Mouse (Mus musculus) brain, embryonic 14.5 days (tissue): ENCODE measurements around the gene Vmo1. TPM values are rescaled to one million over a fixed set of nuclear protein-coding genes. Genes with fewer than 3 reads are reported as not detected.
A peak's percentile ranks its signal among the peaks of the same experiment; 100 is the strongest.
"Not testable (repeated sequence)": the region's sequence is repeated elsewhere in the genome, so short reads cannot be mapped to it uniquely, and the experiment has no call there.

ENCODE experiments used
- DNase-seq: peaks from one replicate; pipeline ENCODE4 v3.0.0-alpha.2; 2011; ENCODE audit warnings: low read depth
- CTCF ChIP-seq: fragments of 200-500 bp; IDR thresholded peaks from 2 replicates; pipeline ENCODE4 v1.5.1; 2012; ENCODE audit warnings: inconsistent platforms, mild to moderate bottlenecking, moderate library complexity, borderline replicate concordance; ENCODE audit not compliant: insufficient read depth, insufficient read length; ENCODE audit errors: extremely low read depth
- POLR2A ChIP-seq: fragments of 200-500 bp; IDR thresholded peaks from 2 replicates; pipeline ENCODE4 v1.6.1; 2012; ENCODE audit warnings: mild to moderate bottlenecking, inconsistent platforms, borderline replicate concordance; ENCODE audit not compliant: poor library complexity, insufficient read depth, insufficient read length, severe bottlenecking; ENCODE audit errors: extremely low read depth
- polyA plus RNA-seq: library from polyadenylated mRNA; depleted of rRNA; stranded (reverse); fragments of >200 nt; gene quantifications from 2 replicates; pipeline ENCODE4 v1.2.3, GENCODE M21; 2012

Vmo1 gene
- polyA plus RNA-seq, 1 experiment = 0.14 TPM

DNA sequence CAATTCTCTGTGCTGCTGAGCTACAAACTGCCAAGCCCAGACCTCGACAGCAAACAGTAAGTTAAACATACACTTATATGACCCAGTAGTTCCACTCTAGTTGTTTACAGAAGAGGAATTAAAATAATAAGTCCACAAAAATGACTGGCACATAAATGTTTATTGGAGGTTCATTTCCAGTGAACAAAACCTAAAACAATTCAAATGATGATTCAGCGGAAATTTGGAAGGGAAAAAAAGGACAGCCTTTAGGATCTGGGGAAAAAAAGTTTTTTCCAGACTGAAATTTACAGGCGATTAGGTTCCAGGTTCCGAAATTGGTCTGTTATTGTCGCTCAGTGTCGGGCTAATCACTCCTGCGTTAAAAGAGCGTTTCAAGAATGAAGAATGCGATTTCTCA is 25.0 kb upstream of the Vmo1 start:
- TF ChIP-seq POLR2A (no peak), CTCF (no peak)
- no peak for DNase-seq

DNA sequence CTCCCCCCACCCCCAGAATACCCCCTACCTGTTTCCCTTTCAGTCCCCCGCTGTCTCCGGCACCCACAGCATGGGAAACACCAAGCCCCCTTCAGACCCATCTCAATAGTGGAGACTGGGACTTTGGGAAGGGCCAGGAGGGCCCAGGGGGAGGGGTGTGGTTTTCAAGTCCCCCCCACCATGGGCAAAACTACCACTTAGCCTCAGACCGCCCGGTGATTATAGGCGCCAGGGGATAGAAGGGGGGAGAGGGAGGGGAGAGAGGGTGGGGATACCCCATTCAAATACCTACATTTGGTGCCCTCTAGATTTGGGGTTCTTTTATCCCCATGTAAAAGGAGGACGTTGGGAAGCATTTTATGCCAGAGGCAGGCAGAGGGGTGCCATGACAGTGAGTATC is 18.4 kb upstream of the Vmo1 start, which contains the start of gene Gm40193:
Gm40193 (minus strand) TSS at position 101 of the 400 bp plus-strand sequence.
- TF ChIP-seq CTCF = no peak
- no peak for TF ChIP-seq POLR2A
- no peak for DNase-seq

DNA sequence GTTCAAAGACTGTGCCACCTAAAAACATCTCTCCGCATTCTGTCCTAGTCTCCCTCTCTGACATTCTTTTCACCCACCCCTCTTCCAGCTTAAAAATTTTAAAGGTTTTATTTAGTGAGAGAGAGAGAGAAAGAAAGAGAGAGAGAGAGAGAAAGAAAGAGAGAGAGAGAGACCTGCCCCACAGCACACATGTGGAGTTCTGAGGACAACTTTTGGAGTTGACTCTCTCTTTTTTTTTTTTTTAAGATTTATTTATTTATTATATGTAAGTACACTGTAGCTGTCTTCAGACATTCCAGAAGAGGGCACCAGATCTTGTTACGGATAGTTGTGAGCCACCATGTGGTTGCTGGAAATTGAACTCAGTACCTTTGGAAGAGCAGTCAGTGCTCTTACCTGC is 16.6 kb upstream of the Vmo1 start:
- not testable (repeated sequence) for DNase-seq

DNA sequence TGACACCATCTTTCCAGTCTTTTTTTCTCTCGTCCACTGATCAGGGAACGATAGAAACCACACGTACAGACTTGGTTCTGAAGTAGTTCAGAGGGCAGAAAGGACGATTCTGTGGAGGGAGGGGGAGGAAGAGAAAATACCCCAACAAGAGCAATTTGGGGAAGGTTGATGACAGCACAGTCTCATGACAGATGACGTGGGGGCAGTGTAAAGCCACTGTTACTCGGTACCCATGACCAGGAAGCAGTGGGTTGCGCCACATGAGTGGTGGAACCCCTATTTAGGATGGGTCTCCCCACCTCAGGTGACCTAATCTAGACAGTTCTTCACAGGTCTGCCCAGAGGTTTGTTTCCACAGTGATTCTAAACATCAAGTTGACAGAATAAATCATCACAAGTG is 14.2 kb upstream of the Vmo1 start:
- TF ChIP-seq CTCF (no peak), POLR2A (no peak)
- DNase-seq = no peak

DNA sequence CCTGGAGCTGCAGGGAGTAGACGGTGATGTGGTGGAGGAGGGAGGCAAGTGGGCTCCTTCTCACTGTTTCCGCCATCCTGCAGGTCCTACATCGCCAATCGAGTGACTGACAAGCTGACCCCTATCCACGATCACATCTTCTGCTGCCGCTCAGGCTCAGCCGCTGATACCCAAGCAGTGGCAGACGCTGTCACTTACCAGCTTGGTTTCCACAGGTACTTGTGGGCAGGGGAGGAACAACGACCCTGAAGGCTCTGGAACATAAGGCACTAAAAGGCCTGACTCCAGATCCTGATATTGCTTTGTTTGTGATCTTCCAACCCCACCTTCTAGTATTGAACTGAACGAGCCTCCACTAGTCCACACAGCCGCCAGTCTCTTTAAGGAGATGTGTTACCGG is 11.8 kb upstream of the Vmo1 start:
- no peak for DNase-seq
- TF ChIP-seq POLR2A (no peak), CTCF (no peak)

DNA sequence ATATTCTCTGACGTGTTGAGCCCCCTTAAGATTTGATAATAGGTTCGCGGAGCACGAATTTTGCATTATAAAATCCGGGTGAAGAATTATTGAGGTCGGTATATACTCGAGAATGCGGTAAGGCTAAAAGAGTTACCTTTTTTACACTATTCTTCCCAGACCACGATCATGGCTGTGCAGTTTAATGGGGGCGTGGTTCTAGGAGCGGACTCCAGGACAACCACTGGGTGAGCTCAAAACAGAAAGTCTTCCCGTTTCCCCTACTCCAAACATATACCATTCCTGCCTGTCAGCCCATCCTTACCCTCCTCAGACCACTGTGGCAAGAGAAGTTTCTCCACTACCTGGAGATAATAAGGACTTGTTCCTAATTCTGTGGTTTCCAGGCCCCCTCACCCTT is 11.3 kb upstream of the Vmo1 start:
- no peak for DNase-seq
- TF ChIP-seq CTCF (no peak), POLR2A (no peak)

DNA sequence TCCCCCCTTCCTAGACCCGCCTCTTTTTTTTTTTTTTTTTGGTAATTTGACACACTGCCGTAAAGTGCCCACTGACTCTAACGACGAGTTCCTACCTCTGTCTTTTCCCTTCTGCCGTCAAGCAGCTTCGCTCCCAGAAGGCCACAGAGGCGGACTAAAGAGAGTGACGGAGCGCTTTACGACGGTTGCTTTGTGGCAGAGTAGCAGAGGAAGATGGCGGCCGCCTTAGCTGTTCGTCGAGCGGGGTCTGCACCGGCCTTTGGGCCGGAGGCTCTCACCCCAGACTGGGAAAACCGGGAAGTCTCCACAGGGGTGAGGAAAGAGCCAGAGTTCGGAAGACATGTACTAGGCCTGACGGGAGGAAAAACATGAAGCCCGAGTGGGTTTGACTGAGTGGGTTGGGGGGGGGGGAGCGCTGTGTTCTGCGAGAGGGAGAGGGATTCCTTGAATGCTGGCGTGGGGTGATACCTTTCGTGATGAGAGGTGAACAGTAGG is 10.8 kb upstream of the Vmo1 start, which contains the start of gene Psmb6:
Psmb6 (plus strand) TSS at position 184 of the 495 bp plus-strand sequence.
- TF ChIP-seq CTCF (no peak), POLR2A (peak; percentile 82; the same call in 1 of the 2 replicates)
- peak; percentile 99 for DNase-seq

DNA sequence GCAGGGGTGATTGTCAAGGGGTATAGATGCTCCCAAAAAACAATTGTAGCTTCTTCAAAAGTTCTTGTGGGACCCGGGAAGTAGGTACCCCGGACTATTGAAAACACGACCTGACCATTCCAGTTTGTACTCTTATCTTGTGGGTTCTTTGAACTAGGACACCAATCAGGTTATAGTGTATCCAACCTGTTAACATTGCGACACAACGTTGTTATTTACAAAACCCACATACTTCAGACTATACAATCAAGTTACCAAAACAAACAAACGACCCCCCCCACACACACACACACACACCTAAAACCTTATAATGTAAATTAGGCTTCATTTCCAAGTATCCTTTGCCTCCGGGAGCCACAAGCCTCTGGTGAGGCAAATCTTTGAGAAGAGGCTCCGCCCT is 10.4 kb upstream of the Vmo1 start:
- TF ChIP-seq CTCF (no peak), POLR2A (no peak)
- no peak for DNase-seq

DNA sequence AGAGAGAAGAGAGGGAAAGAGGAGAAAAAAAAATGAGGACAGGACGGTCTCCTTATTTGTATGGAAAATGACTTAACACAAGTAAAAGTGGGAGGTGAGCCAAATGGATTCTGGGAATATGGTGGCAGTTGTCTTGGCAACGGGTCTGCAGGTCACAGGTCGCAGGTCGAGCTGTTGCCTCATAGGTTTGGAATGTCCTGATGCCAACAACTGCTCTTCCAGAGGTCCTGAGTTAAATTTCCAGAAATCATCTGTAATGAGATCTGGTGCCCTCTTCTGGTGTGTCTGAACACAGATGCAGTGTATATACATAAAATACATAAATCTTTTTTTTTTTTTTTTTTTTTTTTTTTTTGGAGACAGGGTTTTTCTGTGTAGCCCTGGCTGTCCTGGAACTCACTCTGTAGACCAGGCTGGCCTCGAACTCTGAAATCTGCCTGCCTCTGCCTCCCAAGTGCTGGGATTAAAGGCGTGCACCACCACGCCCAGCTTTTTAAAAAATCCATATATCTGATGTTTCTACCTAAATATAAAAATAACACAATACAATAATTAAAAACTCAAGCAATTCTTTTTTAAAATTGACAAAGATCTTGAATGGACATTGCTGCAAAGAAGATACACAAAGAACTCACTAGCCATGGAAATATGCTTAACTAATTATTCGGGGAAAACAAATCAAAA is 9.0 kb upstream of the Vmo1 start:
- DNase-seq = not testable (repeated sequence)

DNA sequence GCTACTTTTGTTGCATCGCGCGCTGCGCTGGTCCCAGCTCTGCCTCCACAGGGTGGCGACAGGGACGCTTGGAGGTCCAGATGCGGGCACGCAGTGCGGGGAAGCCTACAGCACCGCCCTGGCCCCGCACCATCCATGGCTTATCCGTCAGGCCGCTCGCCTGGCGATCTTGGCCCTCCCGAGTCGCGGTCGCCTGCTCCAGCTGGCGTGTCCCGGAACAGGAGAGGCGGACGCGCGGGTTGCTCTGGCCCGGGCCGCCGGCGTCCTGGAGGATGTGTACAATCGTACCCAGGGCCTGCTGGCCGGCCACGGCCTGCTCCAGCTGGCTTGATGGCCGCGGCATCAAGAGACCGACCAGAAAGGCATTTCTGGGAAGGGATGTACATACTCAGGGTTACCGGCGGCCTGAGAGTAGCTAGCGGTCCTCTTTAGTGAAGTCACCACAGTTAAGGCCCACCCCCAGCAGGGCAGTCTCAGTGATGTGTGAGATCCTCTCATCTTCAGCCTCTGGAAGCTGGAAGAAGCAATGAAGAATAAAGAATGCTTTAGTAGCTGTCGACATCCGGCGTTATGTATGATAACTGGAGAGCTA is 5.9 kb upstream of the Vmo1 start:
- peak; percentile 29 for DNase-seq
- no peak for TF ChIP-seq POLR2A
- peak; percentile 15; the same call in 1 of the 2 replicates for TF ChIP-seq CTCF

DNA sequence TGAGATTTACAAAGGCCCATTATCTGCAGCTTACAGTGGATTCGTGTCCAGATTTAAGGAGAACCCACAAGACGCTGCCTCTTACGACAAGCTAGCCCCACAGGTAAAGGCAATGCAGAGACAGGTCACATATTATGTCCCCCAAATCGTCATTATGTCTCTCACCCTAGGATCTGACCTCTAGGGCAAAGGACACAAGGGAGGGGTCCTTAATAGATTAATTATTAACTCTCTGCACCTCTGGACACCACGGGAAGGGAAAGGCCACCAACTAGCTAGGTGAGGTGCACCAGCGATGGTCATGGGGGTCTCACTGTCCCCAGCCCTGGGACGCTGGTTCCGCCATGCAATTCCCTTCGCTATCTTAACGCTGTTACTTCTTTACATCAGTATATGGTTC is 4.5 kb upstream of the Vmo1 start, which contains the start of gene Gltpd2:
Gltpd2 (plus strand) TSS at position 274 of the 400 bp plus-strand sequence.
- DNase-seq = no peak

DNA sequence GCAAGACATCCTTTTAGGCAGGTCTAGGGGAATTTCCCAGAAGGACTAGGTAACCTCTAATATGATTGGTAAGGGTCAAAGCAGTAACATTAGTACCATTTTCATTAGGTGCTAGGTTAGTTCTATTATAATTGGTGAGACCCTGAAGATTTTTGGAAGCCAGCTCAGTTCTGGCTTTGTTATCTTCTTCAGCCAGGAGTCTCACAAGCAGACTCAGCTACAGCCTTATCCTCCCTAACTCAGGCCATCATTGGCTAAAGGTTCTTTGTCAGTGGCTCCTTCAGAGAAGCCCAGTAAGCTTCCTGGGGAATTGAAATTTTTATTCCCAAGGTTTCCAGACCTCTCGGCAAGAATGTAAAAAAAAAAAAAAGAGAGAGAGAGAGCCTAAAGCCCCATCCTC is 4.0 kb upstream of the Vmo1 start:
- no peak for DNase-seq
- no peak for TF ChIP-seq POLR2A
- no peak for TF ChIP-seq CTCF

More for the DNA sequence above, 4.5 kb upstream of the Vmo1 start, which contains the start of gene Gltpd2:
- TF ChIP-seq CTCF (no peak), POLR2A (no peak)
